Comparison of ENCODE assay signal across 16 mouse cellular contexts in genomic region chr3:95010396-95010795, GRCm38 (mm10). TPM values are rescaled to one million over a fixed set of nuclear protein-coding genes. Genes with fewer than 3 reads are reported as not detected.
DNase-seq lines count a peak whose midpoint lies in the region; ATAC-seq and TF ChIP-seq lines count a peak whose summit lies in the region.
"Had no signal": no experiment of that assay in that cellular context is flagged by ENCODE, and none has a peak within 500 bp of the region (broad histone marks: within the 10 kb centered on the region; RNA-seq: fewer than 3 reads in every experiment).

No protein-coding gene starts in this region.

- 0 out of 2 replicates have a peak overlapping the region, but pooled peaks have one; percentile 7 for H3K27ac ChIP-seq in liver, embryonic 12.5 days
- H3K27ac ChIP-seq in liver, postnatal 0 days (ENCODE audit: low read depth): no peak overlapping the region
- H3K27ac ChIP-seq: embryonic facial prominence, embryonic 10.5 days; embryonic facial prominence, embryonic 12.5 days; forebrain, embryonic 13.5 days; forebrain, embryonic 15.5 days had no signal

- no peak for TF ChIP-seq CTCF in liver, postnatal 0 days (IDR thresholded peaks at IDR 0.05; ENCODE audit: low read depth)
- TF ChIP-seq CTCF in lung, adult 2 months (IDR thresholded peaks at IDR 0.05; ENCODE audit: insufficient read depth, low read length): no peak

- H3K4me1 ChIP-seq in liver, embryonic 12.5 days: peaks cover 29% of the 10 kb centered on the region
- peaks cover 22% of the 10 kb centered on the region for H3K4me1 ChIP-seq in liver, postnatal 0 days (ENCODE audit: insufficient read depth)
- H3K4me1 ChIP-seq in lung, adult 2 months (ENCODE audit: control insufficient read depth, insufficient read depth, low read length): peaks cover 7% of the 10 kb centered on the region; the same call in 1 of the 2 replicates

- peaks cover 77% of the 10 kb centered on the region for H3K36me3 ChIP-seq in liver, embryonic 12.5 days
- peaks cover 65% of the 10 kb centered on the region for H3K36me3 ChIP-seq in liver, postnatal 0 days (replicated peaks; ENCODE audit: insufficient read depth, low read length)
- H3K36me3 ChIP-seq in myocyte (ENCODE audit: control insufficient read depth, insufficient read depth): peaks cover 5% of the 10 kb centered on the region

- H3K9ac ChIP-seq in liver, embryonic 12.5 days: no peak overlapping the region
- no peak overlapping the region for H3K9ac ChIP-seq in liver, postnatal 0 days (replicated peaks)
- H3K9ac ChIP-seq: embryonic facial prominence, embryonic 12.5 days; forebrain, embryonic 13.5 days; forebrain, embryonic 15.5 days; forebrain, postnatal 0 days had no signal

- H3K27me3 ChIP-seq in liver, embryonic 12.5 days (replicated peaks): no peaks in the 10 kb centered on the region
- H3K27me3 ChIP-seq in liver, postnatal 0 days (ENCODE audit: insufficient read depth, low read length): no peaks in the 10 kb centered on the region
- H3K27me3 ChIP-seq in myocyte (ENCODE audit: control insufficient read depth, insufficient read depth, insufficient read length): no peaks in the 10 kb centered on the region
- H3K27me3 ChIP-seq: embryonic facial prominence, embryonic 12.5 days; forebrain, embryonic 13.5 days; forebrain, embryonic 15.5 days had no signal

- no peak overlapping the region for H3K4me2 ChIP-seq in liver, embryonic 12.5 days
- no peak overlapping the region for H3K4me2 ChIP-seq in liver, postnatal 0 days (ENCODE audit: low read depth, low read length)
- no peak overlapping the region for H3K4me2 ChIP-seq in myocyte (ENCODE audit: low read depth)
- H3K4me2 ChIP-seq: embryonic facial prominence, embryonic 12.5 days; forebrain, embryonic 13.5 days; forebrain, embryonic 15.5 days had no signal

- 81% methylated on average over 7 of the region's 7 CpGs for WGBS in liver, embryonic 12.5 days (ENCODE audit: insufficient replicate concordance)
- 80% methylated on average over 7 of the region's 7 CpGs for WGBS in liver, postnatal 0 days (ENCODE audit: insufficient replicate concordance)
- WGBS in lung, adult 2 months: 77% methylated on average over 7 of the region's 7 CpGs

- H3K9me3 ChIP-seq in liver, embryonic 12.5 days (replicated peaks): no peaks in the 10 kb centered on the region
- H3K9me3 ChIP-seq in liver, postnatal 0 days (ENCODE audit: low read length): no peaks in the 10 kb centered on the region
- H3K9me3 ChIP-seq: embryonic facial prominence, embryonic 10.5 days; embryonic facial prominence, embryonic 12.5 days; forebrain, embryonic 13.5 days; forebrain, embryonic 15.5 days had no signal

- TF ChIP-seq POLR2A in myocyte (IDR thresholded peaks at IDR 0.05; ENCODE audit: insufficient read length, low read depth): no peak
- TF ChIP-seq POLR2A in lung, adult 2 months (IDR thresholded peaks at IDR 0.05; ENCODE audit: borderline replicate concordance, extremely low read depth, low read depth, low read length): no peak

- H3K4me3 ChIP-seq in liver, embryonic 12.5 days: no peak overlapping the region
- no peak overlapping the region for H3K4me3 ChIP-seq in liver, postnatal 0 days (ENCODE audit: low read depth, low read length)
- H3K4me3 ChIP-seq in myocyte: no peak overlapping the region
- H3K4me3 ChIP-seq in lung, adult 2 months (replicated peaks; ENCODE audit: extremely low read depth, low read depth, low read length): no peak overlapping the region
- H3K4me3 ChIP-seq: embryonic facial prominence, embryonic 12.5 days; forebrain, embryonic 13.5 days; forebrain, embryonic 15.5 days had no signal

- no peak overlapping the region for H3ac ChIP-seq in myocyte (ENCODE audit: control insufficient read depth, insufficient read length)

- ATAC-seq in liver, embryonic 12.5 days: no peak
- no peak for ATAC-seq in liver, postnatal 0 days
- ATAC-seq: forebrain, embryonic 13.5 days; forebrain, embryonic 15.5 days; forebrain, postnatal 0 days had no signal

- H3K79me2 ChIP-seq in myocyte (ENCODE audit: control insufficient read depth, insufficient read depth): peaks cover 6% of the 10 kb centered on the region

- TF ChIP-seq EP300 in liver, postnatal 0 days (IDR thresholded peaks at IDR 0.05; ENCODE audit: low read depth): no peak

- DNase-seq in cerebellum, postnatal 25 days: peak; percentile 43 to 53
- no peak for DNase-seq in cerebellum, postnatal 36 days
- no peak for DNase-seq in liver, postnatal 0 days
- no peak for DNase-seq in lung, adult 2 months
- DNase-seq: adrenal gland, adult 2 months; adrenal gland, postnatal 10 days; adrenal gland, postnatal 25 days; cerebellum, adult 11-12 months; cerebellum, adult 9-10 months; forebrain, postnatal 0 days had no signal

TF ChIP-seq in myocyte, 11 proteins besides CTCF, POLR2A, EP300 and RAD21:
- TF ChIP-seq MYOD1 (IDR thresholded peaks at IDR 0.05; ENCODE audit: control insufficient read depth in 1 of 3, insufficient read length in 2 of 3, low read depth in 2 of 3): peak in 2 of 3 experiments; percentile 41 to 59
- no peak for TF ChIP-seq REST (IDR thresholded peaks at IDR 0.05; ENCODE audit: insufficient read depth, insufficient read length)
- no peak for TF ChIP-seq USF1 (IDR thresholded peaks at IDR 0.05; ENCODE audit: low read depth)
- TF ChIP-seq TCF3 (IDR thresholded peaks at IDR 0.05; ENCODE audit: insufficient read length, low read depth): no peak
- peak in 2 of 3 experiments; percentile 22 to 71 for TF ChIP-seq MYOG (IDR thresholded peaks at IDR 0.05; ENCODE audit: control insufficient read depth in 1 of 3, insufficient read depth in 1 of 3, insufficient read length in 2 of 3, low read depth in 2 of 3)
- TF ChIP-seq CEBPB (IDR thresholded peaks at IDR 0.05; ENCODE audit: insufficient read depth, poor library complexity, severe bottlenecking): no peak
- no peak for TF ChIP-seq MAX (IDR thresholded peaks at IDR 0.05; ENCODE audit: low read depth)
- TF ChIP-seq SRF (IDR thresholded peaks at IDR 0.05; ENCODE audit: control insufficient read depth, insufficient read length, low read depth): no peak
- TF ChIP-seq POLR2AphosphoS2 (IDR thresholded peaks at IDR 0.05; ENCODE audit: insufficient read length, low read depth): no peak
- TF ChIP-seq E2F4 (IDR thresholded peaks at IDR 0.05; ENCODE audit: insufficient read depth): no peak
- no peak for TF ChIP-seq TCF12 (IDR thresholded peaks at IDR 0.05; ENCODE audit: insufficient read depth, poor library complexity, severe bottlenecking)

RNA-seq across cellular contexts. Expression of gene Zfp687, which starts 4.9 kb away (rescaled TPM):
- polyA plus RNA-seq in liver, embryonic 12.5 days (2016; fragmentation: Nextera tagmentation; extraction: Ambion mirVana): 12.6 and 14.4 TPM in 2 replicates
- 3.7 and 5.3 TPM in 2 replicates for polyA plus RNA-seq in liver, postnatal 0 days (2015; fragmentation: Nextera tagmentation; extraction: Ambion mirVana)
- polyA plus RNA-seq in myocyte (2012; fragmentation: generic; extraction: Trizol): 11.5 TPM
- polyA plus RNA-seq in lung, adult 2 months (2012; rRNA removed): 19.2 and 20.6 TPM in 2 replicates

RNA-seq across cellular contexts. Expression of gene Psmd4, which starts 32.0 kb away (rescaled TPM):
- polyA plus RNA-seq in liver, embryonic 12.5 days (2016; fragmentation: Nextera tagmentation; extraction: Ambion mirVana): 216 and 229 TPM in 2 replicates
- polyA plus RNA-seq in liver, postnatal 0 days (2015; fragmentation: Nextera tagmentation; extraction: Ambion mirVana): 142 and 143 TPM in 2 replicates
- polyA plus RNA-seq in myocyte (2012; fragmentation: generic; extraction: Trizol): 338 TPM
- polyA plus RNA-seq in lung, adult 2 months (2012; rRNA removed): 97.3 and 127 TPM in 2 replicates

RNA-seq across cellular contexts. Expression of gene Pi4kb, which starts 35.9 kb away (rescaled TPM):
- 12.6 and 13.1 TPM in 2 replicates for polyA plus RNA-seq in liver, embryonic 12.5 days (2016; fragmentation: Nextera tagmentation; extraction: Ambion mirVana)
- polyA plus RNA-seq in liver, postnatal 0 days (2015; fragmentation: Nextera tagmentation; extraction: Ambion mirVana): 5.4 and 6.5 TPM in 2 replicates
- 44.9 TPM for polyA plus RNA-seq in myocyte (2012; fragmentation: generic; extraction: Trizol)
- 33.8 and 38.1 TPM in 2 replicates for polyA plus RNA-seq in lung, adult 2 months (2012; rRNA removed)

RNA-seq across cellular contexts. Expression of gene Rfx5, which starts 56.5 kb away (rescaled TPM):
- 2.6 and 3.6 TPM in 2 replicates for polyA plus RNA-seq in liver, embryonic 12.5 days (2016; fragmentation: Nextera tagmentation; extraction: Ambion mirVana)
- 1.1 and 1.2 TPM in 2 replicates for polyA plus RNA-seq in liver, postnatal 0 days (2015; fragmentation: Nextera tagmentation; extraction: Ambion mirVana)
- 3.5 TPM for polyA plus RNA-seq in myocyte (2012; fragmentation: generic; extraction: Trizol)
- 10.5 and 14.6 TPM in 2 replicates for polyA plus RNA-seq in lung, adult 2 months (2012; rRNA removed)

Comparison
In these comparisons a context has a peak if more than half of its experiments do, and no peak if none do; other contexts are left out.
1. DNase-seq: peak in cerebellum, postnatal 25 days (2 of 2); none in cerebellum, postnatal 36 days (0 of 2), liver, postnatal 0 days (single experiment) and lung, adult 2 months (single experiment).